Mouse (Mus musculus) liver, postnatal 0 days (tissue): ENCODE measurements at regions not wholly inside any gene's neighbourhood (a gene's known extent, or its start where the extent isn't known, plus 50 kb on each side); places are given as distances from the start of the nearest gene placed in this dataset.
"Not testable (repeated sequence)": the region's sequence is repeated elsewhere in the genome, so short reads cannot be mapped to it uniquely, and the experiment has no call there.

Source experiments
- CTCF ChIP-seq: sonication (generic); IDR thresholded peaks from 2 replicates; pipeline ENCODE4 v1.5.1; 2016; ENCODE audit warnings: antibody characterized with exemption, low read depth
- EP300 ChIP-seq: IDR thresholded peaks from 2 replicates; pipeline ENCODE4 v1.6.1; 2016; ENCODE audit warnings: antibody characterized with exemption, low read depth, mild to moderate bottlenecking

GRCm38 (mm10) chr10:96289005-96289404, 152.6 kb downstream of the Gm5426 start:
- TF ChIP-seq CTCF, EP300: not testable (repeated sequence)
